Mouse (Mus musculus): ENCODE measurements around the gene Usp24.
"Not testable (repeated sequence)": the region's sequence is repeated elsewhere in the genome, so short reads cannot be mapped to it uniquely, and the experiment has no call there.

DNA sequence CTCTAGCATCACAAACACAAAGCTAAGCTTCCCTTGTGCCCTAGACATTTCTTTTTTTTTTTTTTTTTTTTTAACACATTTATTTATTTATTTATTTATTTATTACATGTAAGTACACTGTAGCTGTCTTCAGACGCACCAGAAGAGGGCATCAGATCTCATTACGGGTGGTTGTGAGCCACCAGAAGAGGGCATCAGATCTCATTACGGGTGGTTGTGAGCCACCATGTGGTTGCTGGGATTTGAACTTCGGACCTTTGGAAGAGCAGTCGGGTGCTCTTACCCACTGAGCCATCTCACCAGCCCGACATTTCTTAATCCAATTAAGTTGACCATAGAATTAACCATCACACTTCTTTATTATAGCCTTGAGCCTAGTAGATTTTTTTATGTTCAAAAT is 13.2 kb downstream of the Usp24 start:
- not testable (repeated sequence) for TF ChIP-seq POLR2A, CTCF (IDR thresholded peaks at IDR 0.05; ENCODE audit: insufficient read depth, low read depth, low read length)
